Mouse (Mus musculus) CH12.LX (cell line): Measurements from ENCODE around the gene Cnpy2. TPM values are rescaled to one million over a fixed set of nuclear protein-coding genes. Genes with fewer than 3 reads are reported as not detected.
A peak's percentile ranks its signal among the peaks of the same experiment; 100 is the strongest.

Experiments used
- DNase-seq: peaks from one replicate; pipeline ENCODE4 v3.0.0-alpha.2; 2013; ENCODE audit errors: extremely low read depth
- H3K27ac ChIP-seq: 2 replicates; pipeline ENCODE4 v1.5.1; 2012; ENCODE audit warnings: low read depth, mild to moderate bottlenecking, control low read depth, moderate library complexity; ENCODE audit not compliant: insufficient read depth
- H3K27me3 ChIP-seq: replicated peaks from 2 replicates; pipeline ENCODE3; 2012; ENCODE audit warnings: inconsistent platforms
- H3K36me3 ChIP-seq, 2 experiments: replicated peaks in 1 of 2; 2 replicates each; pipeline versions ENCODE3 to v1.6.1; 2012; ENCODE audit warnings: inconsistent platforms in 1 of 2, low read length in 1 of 2, mild to moderate bottlenecking in 1 of 2, mixed read lengths in 1 of 2, moderate library complexity in 1 of 2; ENCODE audit not compliant: control insufficient read depth in 1 of 2, insufficient read depth in 1 of 2
- H3K4me1 ChIP-seq, 2 experiments: 2 replicates each; pipeline ENCODE4 v1.6.1; 2012; ENCODE audit warnings: inconsistent platforms in 1 of 2, moderate library complexity in 1 of 2; ENCODE audit not compliant: insufficient read depth in 2 of 2, control insufficient read depth in 1 of 2
- H3K4me2 ChIP-seq: 2 replicates; pipeline ENCODE4 v1.6.1; 2012; ENCODE audit warnings: low read depth, mild to moderate bottlenecking, control low read depth; ENCODE audit not compliant: poor library complexity, insufficient read depth, severe bottlenecking
- H3K4me3 ChIP-seq, 3 experiments: fragments of 150-350 bp in 1 of 3; sonication (generic) in 1 of 3; replicated peaks in 1 of 3; 2 replicates each; pipeline versions ENCODE3 to v1.5.1; 2011 to 2012; ENCODE audit warnings: low read depth in 2 of 3, low read length in 2 of 3, mild to moderate bottlenecking in 2 of 3, moderate library complexity in 2 of 3, control low read depth in 1 of 3, improper control_type of control experiment in 1 of 3, inconsistent platforms in 1 of 3, mixed read lengths in 1 of 3; ENCODE audit not compliant: poor library complexity in 1 of 3
- H3K79me2 ChIP-seq: replicated peaks from 2 replicates; pipeline ENCODE4 v1.6.1; 2012; ENCODE audit warnings: mild to moderate bottlenecking, moderate library complexity; ENCODE audit not compliant: control insufficient read depth, poor library complexity, insufficient read depth, severe bottlenecking; ENCODE audit errors: extremely low read depth
- H3K9ac ChIP-seq: 2 replicates; pipeline ENCODE4 v1.6.1; 2012; ENCODE audit warnings: low read depth, mild to moderate bottlenecking, control low read depth, moderate library complexity; ENCODE audit not compliant: insufficient read depth
- H3K9me3 ChIP-seq: replicated peaks from 2 replicates; pipeline ENCODE3; 2012; ENCODE audit warnings: low read length, inconsistent platforms, mixed read lengths
- BHLHE40 ChIP-seq: IDR thresholded peaks from 2 replicates; pipeline ENCODE4 v1.6.1; 2011; ENCODE audit warnings: mild to moderate bottlenecking, low read depth, low read length, improper control_type of control experiment
- EP300 ChIP-seq: IDR thresholded peaks from 2 replicates; pipeline ENCODE4 v1.6.1; 2011; ENCODE audit warnings: low read length, improper control_type of control experiment
- ETS1 ChIP-seq: conservative IDR thresholded peaks from 2 replicates; pipeline ENCODE4 v1.6.1; 2012; ENCODE audit warnings: low read depth, mild to moderate bottlenecking, inconsistent platforms, low read length, improper control_type of control experiment, moderate library complexity
- HCFC1 ChIP-seq: IDR thresholded peaks from 2 replicates; pipeline ENCODE4 v1.6.1; 2012; ENCODE audit warnings: low read depth, mild to moderate bottlenecking, inconsistent platforms, low read length, improper control_type of control experiment
- IRF4 ChIP-seq: IDR thresholded peaks from 2 replicates; pipeline ENCODE4 v1.6.1; 2014; ENCODE audit warnings: low read depth, mild to moderate bottlenecking, inconsistent platforms, low read length, improper control_type of control experiment
- KAT2A ChIP-seq: IDR thresholded peaks from 2 replicates; pipeline ENCODE4 v1.6.1; 2012; ENCODE audit warnings: low read length, improper control_type of control experiment, inconsistent platforms; ENCODE audit not compliant: insufficient replicate concordance
- MAX ChIP-seq: IDR thresholded peaks from 2 replicates; pipeline ENCODE4 v1.6.1; 2011; ENCODE audit warnings: low read length, improper control_type of control experiment
- MEF2A ChIP-seq: IDR thresholded peaks from 2 replicates; pipeline ENCODE4 v1.6.1; 2014; ENCODE audit warnings: low read depth, mild to moderate bottlenecking, inconsistent platforms, low read length, improper control_type of control experiment, borderline replicate concordance
- NELFE ChIP-seq: IDR thresholded peaks from 2 replicates; pipeline ENCODE4 v1.6.1; 2011; ENCODE audit warnings: low read depth, low read length, improper control_type of control experiment
- POLR2A ChIP-seq: IDR thresholded peaks from 2 replicates; pipeline ENCODE4 v1.6.1; 2011; ENCODE audit warnings: low read depth, mild to moderate bottlenecking, improper control_type of control experiment, low read length
- POLR2AphosphoS2 ChIP-seq: IDR thresholded peaks from 2 replicates; pipeline ENCODE4 v1.6.1; 2011; ENCODE audit warnings: low read depth, low read length, improper control_type of control experiment
- RCOR1 ChIP-seq: conservative IDR thresholded peaks from 2 replicates; pipeline ENCODE4 v1.6.1; 2012; ENCODE audit warnings: low read depth, mild to moderate bottlenecking, inconsistent platforms, low read length, improper control_type of control experiment
- TCF12 ChIP-seq: IDR thresholded peaks from 2 replicates; pipeline ENCODE4 v1.6.1; 2014; ENCODE audit warnings: low read depth, mild to moderate bottlenecking, inconsistent platforms, low read length, improper control_type of control experiment
- UBTF ChIP-seq: IDR thresholded peaks from 2 replicates; pipeline ENCODE4 v1.6.1; 2012; ENCODE audit warnings: low read depth, mild to moderate bottlenecking, inconsistent platforms, low read length, improper control_type of control experiment, moderate library complexity
- USF2 ChIP-seq: conservative IDR thresholded peaks from 2 replicates; pipeline ENCODE4 v1.6.1; 2011; ENCODE audit warnings: low read depth, low read length, improper control_type of control experiment
- ZNF384 ChIP-seq: IDR thresholded peaks from 2 replicates; pipeline ENCODE4 v1.6.1; 2012; ENCODE audit warnings: low read depth, low read length, improper control_type of control experiment, inconsistent platforms
- dilution Hi-C: fragments of 300-500 bp; cut with MboI; formaldehyde crosslinking; loops from 2 replicates; pipeline ENCODE4 v1.14.3; 2020; ENCODE audit warnings: low sequenced_read_pairs; ENCODE audit not compliant: extremely low pct_unique_long_range_greater_than_20kb, extremely low pct_ligation_motif_present
- in situ Hi-C: fragments of 300-500 bp; cut with MboI; formaldehyde crosslinking; loops from 3 replicates; pipeline ENCODE4 v1.14.3; 2019; ENCODE audit warnings: low sequenced_read_pairs, low pct_ligation_motif_present, low pct_unique_long_range_greater_than_20kb, mixed read lengths
- polyA plus RNA-seq: library from polyadenylated mRNA; unstranded; fragments of >175 nt; gene quantifications from 2 replicates; pipeline ENCODE4 v1.2.1, GENCODE M21; 2012; ENCODE audit warnings: low read depth; ENCODE audit not compliant: insufficient read length
- total RNA-seq, 2 experiments: library from RNA; depleted of rRNA; stranded (reverse); fragments of 300-350 nt in 1 of 2; fragments of >200 nt in 1 of 2; gene quantifications; 2 replicates each; pipeline ENCODE4 v1.2.3; 2012 to 2014

Gene Cnpy2
- total and polyA plus RNA-seq, 3 experiments, result 64.9 to 111 (median 98.9) TPM

- Histone ChIP-seq H3K27me3 (no peaks in the 10 kb centered on the region), H3K79me2 (no peaks in the 10 kb centered on the region; the same call in 1 of the 2 replicates), H3K9me3 (no peaks in the 10 kb centered on the region), H3K4me3 (no peak overlapping the region), H3K9ac (no peak overlapping the region), H3K4me1 (peaks cover 10 to 44% of the 10 kb centered on the region in 2 experiments), H3K4me2 (no peak overlapping the region), H3K36me3 (peaks cover 3 to 9% of the 10 kb centered on the region in 2 experiments), H3K27ac (no peak overlapping the region)
- in situ Hi-C loops (no loop called here), dilution Hi-C loops (no loop called here)
- no peak for DNase-seq
- TF ChIP-seq IRF4 (no peak), POLR2A (no peak), HCFC1 (no peak), UBTF (no peak), MAX (no peak), USF2 (no peak)
These were observed 24.6 kb upstream of the Cnpy2 start for GRCm38 (mm10) chr10:128297622-128298021.

DNA sequence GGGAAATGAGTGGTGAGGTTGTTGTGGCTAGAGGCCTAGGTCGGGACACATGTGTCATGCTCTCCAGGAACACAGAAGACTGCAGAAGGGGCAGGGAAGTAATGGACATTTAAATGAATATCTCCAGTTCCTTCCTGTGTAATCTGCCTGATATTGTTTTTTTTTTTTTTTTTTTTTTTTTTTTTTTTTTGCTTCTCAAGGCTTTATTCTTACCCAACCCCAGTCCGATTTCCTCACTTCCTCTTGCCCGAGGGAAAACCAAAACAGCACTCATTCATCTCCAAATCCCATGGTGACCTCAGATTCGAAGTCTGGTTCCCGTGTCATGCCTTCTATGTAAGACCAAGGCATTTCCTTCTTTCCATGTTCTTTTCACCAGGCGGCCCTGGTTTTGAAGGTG lies 24.0 kb upstream of the Cnpy2 start:
- Histone ChIP-seq H3K27me3 (no peaks in the 10 kb centered on the region), H3K4me2 (no peak overlapping the region), H3K9ac (peak overlapping the region; percentile 65), H3K27ac (peak overlapping the region; percentile 43), H3K36me3 (peaks cover 0 to 4% of the 10 kb centered on the region in 2 experiments), H3K79me2 (no peaks in the 10 kb centered on the region; the same call in 1 of the 2 replicates), H3K9me3 (no peaks in the 10 kb centered on the region), H3K4me1 (peaks cover 10 to 44% of the 10 kb centered on the region in 2 experiments), H3K4me3 (no peak overlapping the region)
- dilution Hi-C loops, result no loop called here
- in situ Hi-C loops, result no loop called here
- DNase-seq, result no peak
- TF ChIP-seq BHLHE40, result peak; percentile 31; the same call in 1 of the 2 replicates
- no peak for TF ChIP-seq KAT2A
- TF ChIP-seq POLR2AphosphoS2, result no peak
- TF ChIP-seq RCOR1, result 0 out of 2 replicates have a peak, but pooled peaks have one; percentile 27
- peak; percentile 10; the same call in 1 of the 2 replicates for TF ChIP-seq EP300
- peak; percentile 94 for TF ChIP-seq ZNF384
- TF ChIP-seq HCFC1, result peak; percentile 45
- 0 out of 2 replicates have a peak, but pooled peaks have one; percentile 22 for TF ChIP-seq NELFE
- 0 out of 2 replicates have a peak, but pooled peaks have one; percentile 37 for TF ChIP-seq MAX

DNA sequence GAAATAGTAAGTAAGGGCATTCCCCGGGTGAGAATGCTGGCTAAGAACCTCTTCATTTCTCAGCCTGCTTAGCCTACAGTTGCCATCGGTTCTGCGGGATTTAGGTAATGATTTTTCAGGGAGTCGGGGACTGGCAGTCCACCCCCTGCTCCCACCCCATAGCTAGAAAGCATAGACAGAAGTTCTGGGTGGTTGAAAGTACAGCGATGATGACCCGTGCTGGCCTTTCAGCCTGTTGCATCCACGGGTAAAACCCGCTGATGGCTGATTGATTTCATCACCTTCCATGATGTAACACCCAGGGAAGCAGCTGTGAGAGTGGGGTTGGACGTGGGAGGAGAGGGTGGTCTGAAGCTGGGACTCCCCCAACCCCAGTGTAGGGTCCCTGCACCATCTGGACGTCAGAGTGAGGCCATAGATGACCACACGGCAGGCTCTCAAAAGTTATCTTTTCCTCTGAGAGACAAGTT lies 23.5 kb upstream of the Cnpy2 start, which contains the start of gene Il23a:
TSS of gene Il23a (minus strand) at position 51 of the 470 bp plus-strand sequence.
- Histone ChIP-seq H3K4me3 (no peak within 1 kb of the TSS), H3K4me1 (peaks cover 11 to 44% of the 10 kb centered on the region in 2 experiments), H3K27me3 (no peaks in the 10 kb centered on the region), H3K36me3 (no peaks in the 10 kb centered on the region), H3K4me2 (no peak within 1 kb of the TSS; the same call in 1 of the 2 replicates), H3K27ac (peak within 1 kb of the TSS; percentile 43), H3K9ac (peak within 1 kb of the TSS; percentile 65), H3K9me3 (no peaks in the 10 kb centered on the region), H3K79me2 (no peaks in the 10 kb centered on the region; the same call in 1 of the 2 replicates)
- TF ChIP-seq IRF4, result peak; percentile 56
- peak; percentile 50 for TF ChIP-seq BHLHE40
- peak; percentile 87 for TF ChIP-seq ETS1
- peak; percentile 31; the same call in 1 of the 2 replicates for TF ChIP-seq TCF12
- TF ChIP-seq POLR2A, result no peak
- TF ChIP-seq MEF2A, result 0 out of 2 replicates have a peak, but pooled peaks have one; percentile 7
- dilution Hi-C loops (no loop called here), in situ Hi-C loops (no loop called here)
- no peak for DNase-seq
